Mouse (Mus musculus) forebrain, postnatal 0 days (tissue): Measurements from ENCODE around the gene D130043K22Rik. TPM values are rescaled to one million over a fixed set of nuclear protein-coding genes. Genes with fewer than 3 reads are reported as not detected.

Experiments
- ATAC-seq: fragments of 200-750 bp; cut with Nextera tagmentation; 2 replicates; pipeline ENCODE4 v1.8.0; 2017; ENCODE audit warnings: mild to moderate bottlenecking, moderate library complexity
- DNase-seq: peaks from one replicate; pipeline ENCODE4 v3.0.0-alpha.2; 2015
- H3K27ac ChIP-seq: fragments of 300-500 bp; sonication (generic); 2 replicates; pipeline ENCODE4 v1.5.1; 2014; ENCODE audit warnings: low read depth, mild to moderate bottlenecking, antibody characterized with exemption, low read length, moderate library complexity, mixed read lengths
- H3K27me3 ChIP-seq: fragments of 300-500 bp; sonication (generic); 2 replicates; pipeline ENCODE4 v1.6.1; 2014; ENCODE audit warnings: mild to moderate bottlenecking, low read length, mixed read lengths; ENCODE audit not compliant: insufficient read depth
- H3K36me3 ChIP-seq: fragments of 300-500 bp; sonication (generic); 2 replicates; pipeline ENCODE4 v1.6.1; 2014; ENCODE audit warnings: mild to moderate bottlenecking, moderate library complexity; ENCODE audit not compliant: insufficient read depth
- H3K4me1 ChIP-seq: fragments of 300-500 bp; sonication (generic); 2 replicates; pipeline ENCODE4 v1.6.1; 2014; ENCODE audit warnings: antibody characterized with exemption; ENCODE audit not compliant: insufficient read depth
- H3K4me2 ChIP-seq: fragments of 300-500 bp; sonication (generic); 2 replicates; pipeline ENCODE4 v1.6.1; 2014; ENCODE audit warnings: low read depth, mild to moderate bottlenecking, moderate library complexity
- H3K4me3 ChIP-seq: fragments of 300-500 bp; sonication (generic); 2 replicates; pipeline ENCODE4 v1.5.1; 2014; ENCODE audit warnings: low read depth, low read length, mixed read lengths
- H3K9ac ChIP-seq: fragments of 300-500 bp; sonication (generic); 2 replicates; pipeline ENCODE4 v1.6.1; 2014; ENCODE audit warnings: mild to moderate bottlenecking
- H3K9me3 ChIP-seq: fragments of 300-500 bp; sonication (generic); 2 replicates; pipeline ENCODE4 v1.6.1; 2016; ENCODE audit warnings: low read length
- CTCF ChIP-seq: sonication (generic); IDR thresholded peaks from 2 replicates; pipeline ENCODE4 v1.5.1; 2016; ENCODE audit warnings: antibody characterized with exemption, control low read depth, low read depth
- WGBS: fragments of 180-500 bp; shearing (Covaris S2); extraction: QIAGEN DNeasy Blood & Tissue Kit; methylation state at CpG from one replicate; pipeline ENCODE4 v1.1.7; 2014; 5-methylcytosine and 5-hydroxymethylcytosine counted together
- polyA plus RNA-seq: library from polyadenylated mRNA; unstranded; fragments of >200 nt; fragmentation: Nextera tagmentation; extraction: Ambion mirVana; gene quantifications from 2 replicates; pipeline ENCODE4 v1.2.1, GENCODE M21; 2015
- total RNA-seq: library from RNA; depleted of rRNA; stranded (reverse); fragments of >200 nt; gene quantifications from 2 replicates; pipeline ENCODE4 v1.2.3, GENCODE M21; 2014

D130043K22Rik gene
- total and polyA plus RNA-seq, 2 experiments from 2014 or later: 5.6 to 13.1 TPM

DNA sequence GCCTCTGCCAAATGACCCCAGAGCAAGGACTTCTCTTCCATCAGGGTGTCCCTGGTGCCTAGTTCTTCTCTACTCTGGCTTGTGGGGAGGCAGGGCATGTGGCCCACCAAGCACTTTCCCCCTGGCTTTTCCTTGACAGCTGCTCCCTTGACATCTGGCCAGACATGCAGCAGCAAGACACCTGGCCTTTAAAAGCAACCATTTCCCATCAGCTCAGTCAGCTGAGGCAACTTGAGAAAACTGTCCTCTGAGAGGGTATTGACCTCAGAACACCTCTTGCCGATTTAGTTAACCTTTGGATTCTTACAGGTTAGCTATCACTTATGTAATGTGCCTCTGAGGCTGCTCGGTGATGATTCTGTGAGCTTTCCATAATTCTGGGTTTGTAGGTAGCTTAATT, 48.9 kb downstream of the D130043K22Rik start:
- no peak for DNase-seq
- WGBS: 85% methylated on average over 2 of the region's 2 CpGs

DNA sequence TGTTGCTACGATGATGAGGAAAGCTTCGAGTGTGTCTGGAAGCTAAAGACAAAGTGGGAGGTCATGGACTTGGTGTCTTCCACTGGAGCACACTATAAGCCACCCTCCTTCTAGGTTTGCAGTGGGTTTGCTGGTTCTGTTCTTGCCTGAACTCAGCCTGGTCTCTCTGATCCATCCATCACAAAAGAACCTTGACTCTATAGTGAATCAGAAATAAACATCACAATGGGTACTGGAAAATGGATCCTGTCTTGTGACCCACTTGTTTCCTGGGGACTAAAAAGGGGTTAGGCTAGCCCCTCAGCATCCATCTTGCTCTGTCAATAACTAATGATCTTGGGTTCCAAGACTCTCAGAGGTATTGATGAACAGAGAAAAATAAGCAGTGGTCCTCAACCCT, 57.0 kb downstream of the D130043K22Rik start:
- Histone ChIP-seq H3K36me3 (peaks cover 10% of the 10 kb centered on the region; the same call in 1 of the 2 replicates), H3K9ac (no peak overlapping the region), H3K4me3 (no peak overlapping the region), H3K9me3 (no peaks in the 10 kb centered on the region), H3K4me2 (no peak overlapping the region), H3K4me1 (no peaks in the 10 kb centered on the region), H3K27ac (no peak overlapping the region), H3K27me3 (no peaks in the 10 kb centered on the region)
- no peak for TF ChIP-seq CTCF
- DNase-seq: no peak
- no peak for ATAC-seq
- WGBS: 94% methylated on average over 2 of the region's 2 CpGs

More for the DNA sequence above, 48.9 kb downstream of the D130043K22Rik start:
- no peak overlapping the region for H3K4me2 ChIP-seq
- H3K9me3 ChIP-seq: no peaks in the 10 kb centered on the region
- 0 out of 2 replicates have a peak, but pooled peaks cover 3% of the 10 kb centered on the region for H3K36me3 ChIP-seq
- no peaks in the 10 kb centered on the region for H3K4me1 ChIP-seq
- no peak for TF ChIP-seq CTCF
- H3K4me3 ChIP-seq: no peak overlapping the region
- H3K9ac ChIP-seq: no peak overlapping the region
- no peaks in the 10 kb centered on the region for H3K27me3 ChIP-seq
- ATAC-seq: no peak
- no peak overlapping the region for H3K27ac ChIP-seq

DNA sequence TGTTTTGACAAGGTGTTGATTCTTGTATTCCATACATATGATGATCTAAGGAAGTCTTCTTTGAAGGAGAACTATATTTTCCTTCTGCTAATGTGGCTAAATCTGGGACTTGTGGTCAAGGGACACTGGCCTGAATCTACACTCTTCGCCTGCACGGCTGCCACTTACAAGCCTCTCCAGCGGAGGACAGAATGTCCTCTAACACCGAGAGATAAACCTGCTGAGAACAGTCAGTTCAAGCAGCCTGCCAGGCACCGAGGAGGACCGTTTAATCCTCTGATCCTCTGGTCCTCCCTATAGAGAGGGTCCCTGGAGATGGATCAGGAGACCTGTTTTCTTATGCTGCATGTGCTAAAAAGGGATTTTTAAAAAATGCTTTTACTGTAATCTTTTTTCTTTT, 58.5 kb downstream of the D130043K22Rik start:
- H3K36me3 ChIP-seq: peaks cover 10% of the 10 kb centered on the region; the same call in 1 of the 2 replicates
- no peak overlapping the region for H3K9ac ChIP-seq
- no peak overlapping the region for H3K4me2 ChIP-seq
- no peak overlapping the region for H3K4me3 ChIP-seq
- H3K27me3 ChIP-seq: no peaks in the 10 kb centered on the region
- TF ChIP-seq CTCF: no peak
- WGBS: 78% methylated on average over 6 of the region's 6 CpGs
- H3K4me1 ChIP-seq: no peaks in the 10 kb centered on the region
- DNase-seq (no peak), ATAC-seq (no peak)
- no peaks in the 10 kb centered on the region for H3K9me3 ChIP-seq
- H3K27ac ChIP-seq: no peak overlapping the region

DNA sequence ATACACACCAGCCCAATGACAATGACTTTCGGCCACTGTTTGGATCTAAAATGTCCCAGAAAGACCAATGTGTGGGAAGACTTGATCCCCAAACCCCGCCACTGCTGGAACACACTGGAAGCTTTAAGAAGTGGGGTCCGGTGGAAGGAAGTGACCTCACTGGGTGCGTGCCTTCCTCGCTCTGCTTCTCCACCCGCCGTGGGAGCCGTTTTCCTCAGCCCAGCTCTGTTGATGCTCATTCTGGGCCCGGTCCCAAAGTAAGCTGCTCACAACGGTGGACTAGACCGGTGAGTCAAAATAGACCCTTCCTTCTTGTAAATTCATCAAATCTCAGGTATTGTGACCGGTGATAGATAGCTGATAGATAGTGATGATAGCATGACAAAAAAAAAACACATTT, 60.5 kb downstream of the D130043K22Rik start:
- no peak overlapping the region for H3K9ac ChIP-seq
- H3K27ac ChIP-seq: no peak overlapping the region
- no peaks in the 10 kb centered on the region for H3K9me3 ChIP-seq
- H3K4me3 ChIP-seq: no peak overlapping the region
- no peaks in the 10 kb centered on the region for H3K27me3 ChIP-seq
- no peak for DNase-seq
- H3K4me2 ChIP-seq: no peak overlapping the region
- TF ChIP-seq CTCF: no peak
- H3K4me1 ChIP-seq: no peaks in the 10 kb centered on the region
- H3K36me3 ChIP-seq: peaks cover 3% of the 10 kb centered on the region; the same call in 1 of the 2 replicates
- 87% methylated on average over 12 of the region's 12 CpGs for WGBS
- ATAC-seq: no peak

DNA sequence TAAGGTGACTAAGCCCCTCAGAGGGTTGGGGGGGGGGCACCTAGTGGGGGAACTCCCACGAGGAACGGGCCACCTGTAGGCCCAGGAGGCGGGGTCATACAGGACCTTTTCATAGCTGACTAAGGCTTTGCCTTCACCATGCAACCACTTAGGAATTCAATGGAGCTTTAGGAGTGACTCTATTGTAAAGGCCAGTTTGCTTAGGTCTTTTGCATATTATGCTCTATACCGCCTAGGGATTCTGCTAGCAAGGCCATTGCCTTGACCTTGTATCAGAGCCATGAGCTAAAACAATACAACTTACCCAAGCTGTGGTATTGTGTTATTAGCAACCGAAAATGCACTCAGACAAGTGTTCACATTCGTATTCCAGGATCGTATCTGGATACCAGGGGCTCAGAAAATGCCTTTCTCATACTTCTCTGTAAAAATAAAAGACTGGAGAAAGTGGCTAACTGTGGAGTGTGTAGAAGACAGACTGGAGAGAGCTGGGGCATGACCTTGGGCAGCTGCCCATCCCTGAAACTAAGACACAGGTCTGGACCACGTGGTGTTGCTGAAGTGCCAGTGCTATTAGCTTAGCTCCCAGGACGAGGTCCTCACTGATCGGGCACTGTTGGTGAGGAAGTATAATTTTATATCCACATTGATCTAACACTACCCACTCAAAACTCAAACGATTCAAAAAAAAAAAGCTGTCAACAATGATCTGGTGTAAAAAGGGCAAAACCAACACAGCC, 62.1 kb downstream of the D130043K22Rik start:
- Histone ChIP-seq H3K4me3 (no peak overlapping the region), H3K4me1 (no peaks in the 10 kb centered on the region), H3K36me3 (peaks cover 11% of the 10 kb centered on the region; the same call in 1 of the 2 replicates), H3K27me3 (no peaks in the 10 kb centered on the region), H3K27ac (no peak overlapping the region), H3K4me2 (no peak overlapping the region), H3K9ac (no peak overlapping the region), H3K9me3 (no peaks in the 10 kb centered on the region)
- no peak for TF ChIP-seq CTCF
- 67% methylated on average over 11 of the region's 11 CpGs for WGBS
- ATAC-seq: no peak
- no peak for DNase-seq

DNA sequence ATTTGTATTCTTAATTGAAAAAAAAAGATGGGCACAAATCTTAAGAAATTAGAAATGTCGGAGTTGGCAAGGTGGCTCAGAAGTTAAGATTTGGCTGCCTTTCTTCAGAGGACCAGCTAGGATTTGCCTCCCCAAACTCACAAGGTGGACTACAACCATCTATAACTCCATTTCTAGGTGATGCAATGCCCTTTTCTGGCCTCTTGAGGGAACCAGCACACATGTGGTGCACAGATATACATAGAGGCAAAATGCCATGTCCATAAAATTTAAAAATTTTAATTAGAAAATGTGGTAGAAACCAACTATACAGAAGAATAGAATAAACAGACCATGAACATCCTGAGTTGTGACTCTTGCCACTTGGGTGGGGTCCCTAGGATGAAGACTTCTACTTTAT, 64.2 kb downstream of the D130043K22Rik start:
- peak; percentile 12; the same call in 1 of the 2 replicates for TF ChIP-seq CTCF
- Histone ChIP-seq H3K4me1 (no peaks in the 10 kb centered on the region), H3K27me3 (no peaks in the 10 kb centered on the region), H3K36me3 (peaks cover 19% of the 10 kb centered on the region), H3K4me2 (no peak overlapping the region), H3K4me3 (no peak overlapping the region), H3K9ac (no peak overlapping the region), H3K27ac (no peak overlapping the region), H3K9me3 (no peaks in the 10 kb centered on the region)
- DNase-seq: no peak
- WGBS: 89% methylated on average over 1 of the region's 1 CpGs
- ATAC-seq: no peak

DNA sequence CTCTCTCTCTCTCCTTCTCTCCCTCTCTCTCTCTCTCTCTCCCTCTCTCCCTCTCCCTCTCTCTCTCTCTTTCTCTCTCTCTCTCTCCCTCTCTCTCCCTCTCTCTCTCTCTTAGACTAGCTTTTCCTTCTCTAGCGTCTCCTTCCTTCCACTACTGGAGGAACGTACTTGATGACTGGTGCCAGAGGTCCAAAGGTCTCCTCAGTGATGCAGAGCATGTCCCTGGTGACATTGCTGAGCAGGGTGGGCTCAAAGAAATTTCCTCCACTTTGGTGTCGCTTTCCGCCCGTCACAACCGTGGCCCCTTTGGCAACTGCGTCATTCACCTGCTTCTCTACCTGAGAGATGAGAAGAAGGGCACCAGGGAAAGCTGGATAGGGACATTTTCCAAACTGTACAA, 68.6 kb downstream of the D130043K22Rik start:
- no peak overlapping the region for H3K4me2 ChIP-seq
- no peak for ATAC-seq
- no peak for TF ChIP-seq CTCF
- no peak for DNase-seq
- WGBS: 97% methylated on average over 7 of the region's 7 CpGs
- no peaks in the 10 kb centered on the region for H3K9me3 ChIP-seq
- H3K27me3 ChIP-seq: no peaks in the 10 kb centered on the region
- no peak overlapping the region for H3K9ac ChIP-seq
- no peaks in the 10 kb centered on the region for H3K4me1 ChIP-seq
- peaks cover 43% of the 10 kb centered on the region for H3K36me3 ChIP-seq
- H3K27ac ChIP-seq: no peak overlapping the region
- H3K4me3 ChIP-seq: no peak overlapping the region
